Mouse (Mus musculus): ENCODE results near the gene Edc3.

Gene Edc3

DNA sequence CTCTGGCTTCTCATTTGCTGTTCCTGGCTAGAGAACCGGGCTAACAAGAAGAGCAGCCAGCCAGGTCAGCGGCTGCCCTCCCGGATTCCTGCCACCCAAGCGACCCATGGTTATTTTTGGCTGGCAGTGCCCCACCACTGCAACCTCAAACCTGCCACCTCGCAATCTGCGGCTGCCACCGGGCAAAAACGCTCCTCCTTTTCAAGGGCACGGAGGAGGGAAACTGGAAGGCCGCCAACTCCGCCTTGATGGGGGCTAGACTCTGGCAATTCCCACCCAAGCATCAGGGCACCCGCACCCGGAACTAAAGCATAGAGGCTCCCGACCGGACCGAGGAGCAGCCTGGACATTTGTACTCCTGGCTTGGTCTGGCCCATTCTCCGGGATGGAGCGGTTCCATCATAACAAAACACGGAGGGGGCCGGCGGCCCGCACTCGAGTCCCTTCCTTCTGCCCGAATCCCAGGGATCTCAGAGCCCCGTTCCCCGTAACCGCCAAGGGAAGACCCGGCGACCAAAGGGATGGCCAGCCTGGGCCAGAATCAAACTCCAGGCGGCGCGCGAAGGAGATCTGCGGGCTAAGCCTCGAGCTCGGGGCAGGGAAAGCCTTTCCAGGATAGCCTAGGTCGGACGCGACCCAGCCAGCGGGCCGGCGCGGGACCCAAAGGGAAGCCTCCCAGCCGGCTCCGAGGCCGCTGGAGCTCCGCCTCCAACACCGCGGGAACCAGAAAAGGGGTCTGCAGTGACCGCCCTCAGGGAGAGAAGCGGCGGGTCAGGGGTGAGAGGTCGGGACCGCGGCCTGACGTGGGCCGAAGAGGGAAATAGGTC is 56.0 kb downstream of the Edc3 start:
- DNase-seq: peak; percentile 83

- DNase-seq: peak; percentile 97
Measured at GRCm38 (mm10) chr9:57764974-57765363, 56.6 kb downstream of the Edc3 start.

DNA sequence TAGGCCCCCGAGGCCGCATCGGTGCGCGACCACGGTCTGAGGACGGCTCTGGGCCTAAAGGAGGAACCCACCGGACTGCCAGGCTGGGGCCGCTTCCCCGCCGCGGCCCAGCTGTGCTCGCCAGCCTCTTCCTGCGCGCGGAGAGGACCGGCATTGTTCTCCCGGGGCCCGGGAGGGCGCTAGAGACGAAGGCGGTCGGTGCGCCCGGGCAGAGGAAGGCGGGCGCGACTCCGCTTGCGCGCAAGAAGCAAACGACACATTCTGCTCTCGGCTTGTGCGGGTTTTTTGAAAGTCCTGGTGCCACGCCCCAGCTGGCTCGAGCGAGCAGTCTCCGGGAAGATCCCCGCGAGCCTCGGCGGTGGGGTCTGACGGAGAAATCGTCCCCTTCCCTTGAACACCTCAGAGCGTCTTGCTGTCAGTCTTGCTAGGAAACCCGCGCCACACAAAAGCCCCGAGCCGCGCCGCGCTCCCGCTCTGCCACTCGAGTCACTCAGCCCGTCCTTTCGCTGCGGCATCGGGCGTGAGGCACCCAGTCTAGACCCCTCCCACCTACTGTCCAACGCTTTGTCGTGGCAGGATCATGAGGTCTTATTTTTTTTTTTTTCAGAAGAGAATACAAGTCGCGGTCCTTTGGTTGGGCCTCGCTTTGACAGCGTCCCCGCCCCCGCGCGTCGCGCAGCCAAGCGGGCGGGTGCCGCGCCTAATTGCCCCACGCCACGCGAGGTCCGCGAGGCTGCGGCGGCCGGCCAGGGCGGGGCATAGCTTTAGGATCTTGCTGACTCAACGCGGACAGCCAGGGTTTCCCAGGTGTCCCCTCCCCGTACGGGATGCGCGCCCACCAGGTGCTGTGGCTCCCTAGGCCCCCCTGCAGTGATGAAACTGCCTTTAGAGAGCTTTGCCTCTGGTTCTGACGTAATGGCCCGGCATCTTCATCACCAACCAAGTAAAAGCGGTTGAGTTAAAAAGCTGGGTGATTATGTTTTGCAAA is 57.3 kb downstream of the Edc3 start, which contains the start of gene Clk3:
Gene Clk3 (minus strand): TSS at position 497 of the 988 bp plus-strand sequence.
- peak; percentile 81 for DNase-seq

- peak; percentile 20 for DNase-seq
Measured at GRCm38 (mm10) chr9:57766431-57766830, 58.1 kb downstream of the Edc3 start.

- no peak for DNase-seq
Measured at GRCm38 (mm10) chr9:57767231-57767630, 58.9 kb downstream of the Edc3 start.

DNA sequence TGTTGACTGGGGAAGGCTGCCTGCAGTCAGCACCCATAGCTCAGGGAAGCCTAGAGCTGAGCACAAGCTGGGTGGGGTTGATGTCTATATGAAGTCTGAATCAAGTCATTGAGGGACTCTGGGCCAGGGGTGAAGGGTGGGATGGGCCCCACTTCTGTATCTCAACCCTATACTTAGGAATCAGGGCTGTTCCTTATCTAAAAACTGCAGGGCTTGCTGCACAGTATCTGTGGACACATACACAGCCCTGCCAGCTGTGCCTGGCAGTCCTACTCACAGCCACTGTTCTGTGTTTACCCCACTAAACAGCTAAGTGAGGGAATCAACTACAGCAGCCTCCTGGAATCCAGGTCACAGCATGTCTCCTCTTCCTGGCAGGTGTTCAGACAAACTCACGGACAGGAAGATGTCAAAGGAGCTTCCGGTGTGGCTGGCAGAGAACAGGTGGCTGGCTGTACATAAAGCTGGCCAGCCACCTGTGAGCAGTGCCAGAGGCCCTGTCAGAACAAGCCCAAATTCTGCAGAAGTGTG is 61.3 kb downstream of the Edc3 start:
- no peak for DNase-seq

DNA sequence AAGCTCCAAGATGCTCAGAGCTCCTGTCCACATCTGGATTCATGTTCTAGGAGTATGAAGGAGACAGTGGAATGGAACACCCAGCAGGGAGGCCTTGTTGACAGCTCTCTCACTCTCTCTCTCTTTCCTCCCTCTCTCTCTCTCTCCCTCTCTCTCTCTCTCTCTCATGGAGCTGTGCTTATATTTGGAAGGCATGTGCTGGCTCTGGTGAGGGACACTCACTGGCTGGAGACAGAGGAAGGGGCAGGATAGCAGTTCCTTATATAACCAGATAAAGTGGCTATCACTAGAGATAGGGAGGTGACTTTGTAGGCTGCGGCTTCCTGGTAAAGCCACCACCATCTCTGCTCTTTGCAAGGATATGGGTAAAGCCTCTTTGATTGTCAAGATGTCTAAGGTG is 61.9 kb downstream of the Edc3 start:
- no peak for DNase-seq

DNA sequence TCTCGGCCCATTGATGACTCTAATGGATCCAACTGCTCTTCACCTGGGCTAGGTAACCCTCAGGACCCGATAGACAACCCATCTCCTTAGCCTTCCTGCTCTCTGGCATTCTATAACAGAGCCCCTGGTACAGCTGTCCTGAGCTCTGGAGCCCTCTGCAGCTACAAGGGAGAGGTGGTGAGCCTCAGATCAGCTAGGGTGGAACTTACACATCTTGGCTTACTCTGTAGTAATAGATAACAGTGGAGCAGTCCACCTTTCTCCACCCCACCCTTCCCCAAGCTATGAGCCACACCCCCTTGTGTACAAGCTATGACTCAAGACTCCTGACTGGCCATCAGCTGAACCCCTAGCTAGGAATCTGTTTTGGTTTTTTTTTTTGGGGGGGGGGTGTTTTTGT is 62.5 kb downstream of the Edc3 start:
- DNase-seq: no peak

DNA sequence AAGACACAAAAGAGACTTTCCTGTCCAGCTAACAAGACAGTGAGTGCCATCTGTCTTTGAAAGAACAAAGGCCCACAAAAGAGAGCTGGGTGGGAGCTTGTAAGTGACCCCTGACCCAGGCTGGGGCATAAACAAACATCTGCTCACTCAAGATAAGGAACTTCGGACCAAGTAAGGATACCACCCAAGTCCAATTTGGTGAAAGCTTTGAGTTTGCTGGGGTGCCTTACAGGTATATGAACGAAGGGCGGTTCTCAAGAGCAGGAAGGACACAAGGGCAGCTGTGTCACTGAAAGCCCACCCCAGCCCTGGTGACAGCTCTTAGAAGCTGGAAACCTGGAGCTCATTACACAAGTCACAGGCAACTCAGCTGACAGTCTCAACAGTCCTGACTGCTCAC is 65.4 kb downstream of the Edc3 start:
- no peak for DNase-seq

DNA sequence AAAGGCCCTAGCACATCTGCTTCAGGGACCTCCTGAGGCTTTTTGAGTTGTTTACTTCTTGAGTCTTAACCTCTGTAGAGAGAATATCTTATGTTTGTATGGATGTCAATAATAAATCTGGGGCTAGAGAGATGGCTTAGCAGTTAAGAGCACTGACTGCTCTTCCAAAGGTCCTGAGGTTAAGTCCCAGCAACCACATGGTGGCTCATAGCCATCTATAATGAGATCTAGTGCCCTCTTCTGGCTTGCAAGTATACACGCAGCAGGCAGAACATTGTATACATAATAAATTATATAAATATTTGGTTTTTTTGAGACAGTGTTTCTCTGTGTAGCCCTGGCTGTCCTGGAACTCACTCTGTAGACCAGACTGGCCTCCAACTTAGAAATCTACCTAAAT is 65.8 kb downstream of the Edc3 start:
- DNase-seq: peak; percentile 59

DNA sequence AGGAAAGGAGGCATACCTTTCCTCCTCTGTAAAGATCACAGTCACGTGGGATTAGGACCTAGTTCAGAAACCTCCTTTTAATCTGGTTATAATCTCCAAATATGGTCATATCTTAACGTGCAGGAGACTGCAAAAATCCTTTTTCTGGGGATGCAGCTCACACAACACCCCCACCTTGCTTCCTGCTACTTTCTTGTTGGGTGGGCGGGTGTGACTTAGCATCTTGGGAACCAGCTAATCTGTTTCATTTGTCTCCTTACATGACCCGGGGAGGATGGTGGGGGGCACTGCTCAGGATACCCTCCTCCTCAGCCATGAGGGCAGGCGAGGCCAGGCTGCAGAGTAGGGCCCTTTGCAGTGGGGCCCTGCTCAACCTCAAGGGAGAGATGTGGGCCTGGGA is 66.7 kb downstream of the Edc3 start:
- no peak for DNase-seq

DNA sequence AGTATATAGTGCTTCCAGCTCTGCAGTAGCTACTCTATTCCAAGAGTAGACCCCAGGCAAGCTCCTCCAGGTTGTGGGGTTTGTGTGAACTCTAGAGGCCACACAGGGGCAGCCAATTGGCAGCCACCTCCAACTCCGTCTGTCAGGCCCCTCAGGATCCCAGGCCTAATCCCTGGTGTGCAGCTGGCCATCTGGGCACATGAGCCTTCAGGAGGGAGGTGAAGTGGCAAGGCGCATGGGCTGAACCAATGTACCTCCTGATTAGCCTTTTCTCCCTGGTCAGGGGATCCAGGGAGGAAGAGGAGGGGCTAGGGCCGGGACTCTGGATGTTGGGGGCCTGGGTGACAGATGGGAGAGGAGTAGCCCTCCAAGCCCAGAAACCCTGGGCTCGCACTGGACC is 67.4 kb downstream of the Edc3 start:
- no peak for DNase-seq

- no peak for DNase-seq
Measured at GRCm38 (mm10) chr9:57782656-57783055, 74.3 kb downstream of the Edc3 start.

DNA sequence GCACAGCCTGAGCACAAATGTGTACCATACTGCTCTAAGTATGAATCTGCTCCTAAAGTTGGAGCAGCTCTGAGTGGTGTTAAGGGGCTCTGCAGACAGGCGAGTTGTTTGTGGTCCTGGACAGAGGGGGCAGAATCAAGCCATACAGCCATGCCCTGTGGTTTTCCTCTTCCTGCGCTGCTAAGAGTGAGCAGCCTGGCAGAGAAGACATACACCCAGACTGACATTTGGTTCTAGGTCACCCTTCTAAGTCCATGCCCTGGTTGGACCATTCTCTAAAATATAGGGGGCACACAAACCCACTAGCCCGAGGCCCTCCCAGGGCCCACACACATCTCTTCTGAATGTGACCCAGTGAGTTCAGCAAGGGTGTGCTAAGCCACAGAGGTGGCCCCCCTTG is 81.4 kb downstream of the Edc3 start:
- DNase-seq: no peak

DNA sequence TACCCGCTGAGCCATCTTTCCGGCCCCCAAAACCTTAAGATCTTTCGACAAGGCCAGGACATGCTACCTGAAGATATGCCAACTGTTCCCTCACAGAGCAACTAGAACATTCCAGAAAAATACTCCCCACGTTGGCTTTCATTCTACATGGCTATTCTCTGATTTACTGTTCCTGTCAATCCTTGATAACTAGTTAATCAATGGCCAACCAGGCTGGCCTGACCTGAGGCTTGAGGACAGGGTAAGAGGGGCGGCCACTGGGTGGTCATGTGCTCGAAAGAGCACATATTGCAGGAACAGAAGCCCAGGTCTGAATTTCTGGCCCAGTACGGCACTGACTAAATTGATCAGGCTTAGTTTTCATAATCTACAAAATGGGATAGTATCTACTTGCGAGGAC is 89.1 kb downstream of the Edc3 start:
- DNase-seq: no peak

GRCm38 (mm10) chr9:57798725-57799253 is 90.4 kb downstream of the Edc3 start:
- DNase-seq: peak; percentile 76

DNA sequence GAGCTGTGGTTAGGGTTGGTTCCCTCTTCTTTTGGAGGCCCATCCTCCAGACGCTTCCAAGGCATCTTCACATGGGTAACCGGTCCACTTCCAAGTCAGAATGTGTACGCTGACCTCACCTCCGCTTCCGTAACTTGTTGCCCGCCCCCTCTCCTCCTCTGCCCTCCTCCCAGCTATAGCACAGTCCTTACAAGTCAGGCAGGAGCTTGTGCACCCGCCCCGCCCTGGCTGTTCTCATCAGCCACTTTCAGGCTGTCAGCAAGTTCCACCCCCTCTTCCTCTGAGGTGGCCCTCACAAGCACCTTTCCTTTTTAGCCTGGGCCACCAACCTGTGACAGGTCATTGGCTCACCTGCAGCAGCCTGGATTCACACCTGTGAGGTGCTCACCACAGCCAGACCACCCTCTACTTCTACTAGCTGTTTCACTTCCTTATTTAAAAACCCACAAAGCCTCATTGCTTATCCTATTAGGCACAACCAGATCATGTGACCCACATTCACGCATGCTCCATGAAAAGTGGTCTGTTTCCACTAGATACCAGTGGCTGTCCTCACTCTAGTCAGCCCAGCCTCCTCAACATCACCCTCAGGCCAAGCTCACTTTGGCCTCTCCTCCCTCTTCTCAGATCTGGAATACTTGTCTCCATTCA is 92.1 kb downstream of the Edc3 start:
- no peak for DNase-seq

Measured in embryo, embryonic 11 days (tissue).